Mouse (Mus musculus): ENCODE measurements around the gene Rpl10-ps3. TPM values are rescaled to one million over a fixed set of nuclear protein-coding genes. Genes with fewer than 3 reads are reported as not detected.

The Rpl10-ps3 gene
- total RNA-seq, 2 experiments from 2014 or later = 312 to 315 TPM

DNA sequence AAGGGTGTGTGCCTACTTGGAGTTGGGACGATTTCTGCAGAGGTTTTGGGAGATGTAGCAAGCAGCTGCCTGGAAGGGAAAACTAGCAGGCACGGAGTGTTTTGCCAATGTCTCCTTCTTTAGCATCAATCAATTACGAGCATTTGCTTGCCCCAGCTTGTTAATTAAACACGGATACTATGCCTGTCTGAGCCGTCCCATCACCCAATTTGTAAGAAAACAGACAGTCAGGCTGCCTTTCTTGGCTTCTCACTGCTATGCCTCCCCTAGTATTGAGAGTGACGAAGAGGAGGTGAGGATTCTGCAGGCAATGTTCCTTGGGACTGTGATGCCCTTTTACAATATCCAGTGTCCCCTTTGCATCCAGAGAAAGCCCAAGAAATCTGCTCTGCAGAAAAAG lies 27.5 kb downstream of the Rpl10-ps3 start:
- no peak for DNase-seq (ENCODE audit: low spot score in 2 of 2)

DNA sequence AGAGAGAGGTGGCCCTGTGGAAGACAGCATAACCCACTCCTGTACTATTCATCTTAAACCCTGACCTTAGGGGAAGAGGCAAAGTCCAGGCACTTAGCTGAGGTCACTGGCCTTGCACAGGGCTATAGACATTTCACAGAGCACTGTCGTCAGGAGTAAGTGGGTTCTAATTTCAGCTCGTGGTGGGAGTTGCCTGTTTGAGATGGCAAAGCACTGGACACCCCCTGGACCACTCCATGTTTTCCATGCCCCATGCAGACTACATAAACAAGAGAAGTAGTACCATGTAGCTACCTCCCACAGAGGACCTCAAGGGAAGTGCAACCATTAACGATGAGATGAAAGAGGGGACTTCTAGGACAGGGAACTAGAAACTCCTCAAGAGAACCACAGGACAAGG lies 29.1 kb downstream of the Rpl10-ps3 start:
- intact Hi-C loops (cut with DNase I) = no loop called here
- DNase-seq (ENCODE audit: low spot score in 2 of 2) = no peak

More for the DNA sequence above, 27.5 kb downstream of the Rpl10-ps3 start:
- intact Hi-C loops (cut with DNase I) = no loop called here

DNA sequence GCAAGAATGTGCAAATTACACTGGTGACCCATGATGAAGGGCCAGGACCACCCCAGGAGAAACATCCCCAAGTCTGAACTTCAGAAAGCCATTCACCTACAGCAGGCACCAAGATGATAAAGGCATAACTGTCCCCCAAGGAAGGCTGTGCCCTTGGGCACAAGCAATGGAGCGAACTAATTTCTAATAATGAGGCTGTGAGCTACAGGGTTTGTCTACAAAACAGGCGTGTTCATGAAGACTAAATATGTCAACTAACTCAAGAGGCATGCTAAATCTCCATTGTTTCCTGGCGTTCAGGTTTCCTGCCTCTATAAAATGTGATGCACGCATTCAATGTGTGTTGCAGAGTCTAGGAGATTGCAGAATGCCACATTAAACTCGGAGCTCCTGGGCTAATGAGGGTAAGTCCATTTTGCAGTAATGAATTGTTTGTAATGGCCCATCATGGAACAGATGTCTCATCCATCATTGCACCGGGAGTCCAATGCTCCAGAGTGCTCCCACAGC lies 33.7 kb downstream of the Rpl10-ps3 start:
- intact Hi-C loops (cut with DNase I) = no loop called here
- DNase-seq (ENCODE audit: low spot score in 2 of 2) = no peak

DNA sequence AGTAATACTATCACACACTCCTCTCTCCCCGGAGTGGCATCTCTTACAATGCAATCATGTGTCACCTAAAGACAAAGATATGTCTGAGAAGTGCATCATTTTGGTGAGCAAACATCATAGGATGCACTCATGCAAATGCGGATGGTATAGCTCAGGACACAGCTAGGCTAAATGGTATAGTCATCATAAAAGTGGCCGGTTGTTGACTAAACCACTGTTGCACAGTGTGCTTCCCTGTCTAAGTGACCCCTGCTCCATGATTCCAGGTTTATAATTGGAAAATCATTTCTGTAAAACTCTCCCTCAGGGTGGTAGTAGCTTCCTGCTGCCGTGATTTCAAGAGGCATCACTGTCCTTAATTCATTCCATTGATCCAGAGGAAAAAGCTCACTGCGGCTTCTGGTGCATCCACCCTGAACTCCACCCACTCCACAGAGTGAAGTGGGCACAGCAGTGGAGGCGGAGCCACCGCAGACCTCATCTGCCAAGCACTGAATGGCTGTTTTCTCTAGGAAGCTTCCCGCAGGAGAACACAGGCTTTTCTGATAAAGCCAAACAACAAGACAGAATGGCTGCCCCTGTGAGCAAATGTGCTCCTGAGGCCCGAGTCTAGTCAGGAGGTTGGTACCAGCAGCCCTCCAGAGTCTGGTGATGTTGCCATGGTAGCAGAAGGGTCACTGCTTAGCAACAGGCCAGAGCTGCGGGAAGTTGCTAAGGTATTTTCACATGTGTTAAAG lies 38.9 kb downstream of the Rpl10-ps3 start:
- intact Hi-C loops (cut with DNase I) = no loop called here
- peak; percentile 28 to 41 for DNase-seq (ENCODE audit: low spot score in 2 of 2)

DNA sequence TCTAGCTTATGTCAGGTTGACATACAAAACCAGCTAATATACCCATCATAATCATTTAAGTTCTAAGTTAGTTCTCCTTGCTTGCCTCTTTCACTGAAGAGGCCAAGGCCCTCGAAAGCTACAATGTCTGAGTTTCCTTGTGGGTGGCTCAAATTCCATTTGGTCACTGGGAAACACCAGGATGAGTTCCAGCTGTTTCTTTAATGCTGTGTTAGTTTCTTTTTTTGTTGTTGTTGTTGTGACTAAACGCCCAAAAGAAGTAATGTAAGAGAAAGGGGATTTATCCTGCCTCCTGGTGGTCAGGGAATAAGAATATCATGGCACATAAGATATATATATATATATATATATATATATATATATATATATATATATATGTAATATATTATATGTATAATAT lies 39.7 kb downstream of the Rpl10-ps3 start:
- no peak for DNase-seq (ENCODE audit: low spot score in 2 of 2)
- intact Hi-C loops (cut with DNase I) = no loop called here

DNA sequence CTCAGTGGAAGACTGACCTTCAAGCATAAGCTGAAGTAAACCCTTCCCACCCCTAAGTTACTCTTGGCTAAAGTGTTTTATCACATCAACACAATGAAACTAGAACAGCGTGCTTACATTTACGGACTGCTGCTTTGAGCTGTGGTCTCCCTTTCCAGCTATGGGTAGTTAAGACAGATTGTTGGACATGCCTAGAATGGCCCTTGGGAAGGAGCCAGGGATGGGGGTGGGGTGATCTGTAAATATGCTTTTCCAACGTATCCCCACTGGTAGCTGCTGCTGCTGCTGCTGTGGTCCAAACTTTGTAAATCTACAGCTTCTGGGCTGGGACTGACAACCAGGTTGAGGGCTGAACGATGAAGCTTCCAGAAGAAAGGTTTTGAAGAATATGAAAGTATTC lies 40.8 kb downstream of the Rpl10-ps3 start:
- intact Hi-C loops (cut with DNase I) = no loop called here
- no peak for DNase-seq (ENCODE audit: low spot score in 2 of 2)

DNA sequence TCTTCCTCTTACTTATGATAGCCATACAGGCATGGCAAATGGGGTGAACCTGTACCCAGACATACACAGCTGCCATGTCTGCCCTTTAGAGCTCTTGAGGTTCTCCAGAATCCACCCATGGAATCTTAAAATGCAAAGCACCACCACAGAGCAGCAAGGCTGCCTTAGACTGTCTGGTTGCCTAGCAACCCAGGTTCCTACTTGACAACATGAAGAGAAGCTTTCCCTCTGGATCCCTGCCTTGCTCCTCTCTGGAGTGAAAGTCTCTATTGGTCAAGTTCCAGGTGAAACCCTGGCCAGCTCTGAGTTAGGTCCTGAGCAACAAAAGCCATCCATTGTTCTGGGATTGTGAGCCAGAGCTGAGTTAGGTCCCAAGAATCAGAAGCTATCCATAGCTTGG lies 43.0 kb downstream of the Rpl10-ps3 start:
- DNase-seq (ENCODE audit: low spot score in 2 of 2) = peak; percentile 40 to 45
- intact Hi-C loops (cut with DNase I) = no loop called here

DNA sequence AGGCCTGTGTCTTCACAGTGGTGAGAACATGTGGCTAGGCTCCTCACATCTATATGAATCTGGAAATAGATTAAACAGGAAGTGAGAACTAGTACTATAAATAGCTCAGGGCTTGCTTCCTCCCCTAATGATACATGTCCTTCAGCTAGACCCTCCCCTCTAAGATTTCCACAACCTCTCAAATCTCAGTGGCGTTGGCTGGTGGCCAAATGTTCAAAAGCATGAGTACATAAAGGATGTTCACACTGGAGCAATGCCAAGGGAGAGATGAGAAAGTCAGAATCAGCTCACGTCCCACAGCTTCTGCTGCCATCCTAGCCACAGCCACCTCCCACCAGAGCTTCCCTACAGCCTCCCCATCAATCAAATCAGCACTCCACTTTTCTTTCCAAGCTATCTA lies 46.4 kb downstream of the Rpl10-ps3 start:
- no peak for DNase-seq (ENCODE audit: low spot score in 2 of 2)
- intact Hi-C loops (cut with DNase I) = no loop called here

Other genes with a start within 250 kb of the Rpl10-ps3 start
- gene Plet1, start 149.6 kb upstream of the Rpl10-ps3 start, total RNA-seq (2021) = not detected
- 10 to 100 TPM; 33.4 to 34.0 TPM for gene Pts, start 183.8 kb upstream of the Rpl10-ps3 start, total RNA-seq (2021)
- gene Il18, start 209.9 kb upstream of the Rpl10-ps3 start, total RNA-seq (2021) = 10 to 100 TPM; 24.7 to 26.7 TPM
- 1 to 10 TPM; 2.7 to 3.1 TPM for gene Bco2, start 210.2 kb upstream of the Rpl10-ps3 start, total RNA-seq (2021)
- gene Tex12, start 216.4 kb upstream of the Rpl10-ps3 start, total RNA-seq (2021) = not detected

All from left cerebral cortex, postnatal 36 days (tissue).